Mouse (Mus musculus) cerebellum, adult 11 months (tissue): ENCODE data around the gene Cpm.
"Not testable (repeated sequence)": the region's sequence is repeated elsewhere in the genome, so short reads cannot be mapped to it uniquely, and the experiment has no call there.

Experiments
- DNase-seq: peaks from one replicate; pipeline ENCODE4 v3.0.0; 2022

The Cpm gene

GRCm38 (mm10) chr10:117726888-117727385, 97.6 kb downstream of the Cpm start:
- DNase-seq: no peak

- no peak for DNase-seq
These were observed 98.3 kb downstream of the Cpm start for GRCm38 (mm10) chr10:117727518-117728110.

- no peak for DNase-seq
These were observed 99.3 kb downstream of the Cpm start for GRCm38 (mm10) chr10:117728574-117728973.

- no peak for DNase-seq
These were observed 100.0 kb downstream of the Cpm start for GRCm38 (mm10) chr10:117729139-117729814.

- no peak for DNase-seq
These were observed 100.8 kb downstream of the Cpm start for GRCm38 (mm10) chr10:117730140-117730539.

GRCm38 (mm10) chr10:117730637-117731203, 101.4 kb downstream of the Cpm start:
- no peak for DNase-seq

GRCm38 (mm10) chr10:117731244-117732101, 102.2 kb downstream of the Cpm start:
- no peak for DNase-seq

- DNase-seq: no peak
These were observed 102.9 kb downstream of the Cpm start for GRCm38 (mm10) chr10:117732184-117732583.

- no peak for DNase-seq
These were observed 103.8 kb downstream of the Cpm start for GRCm38 (mm10) chr10:117732962-117733592.

- not testable (repeated sequence) for DNase-seq
These were observed 104.3 kb downstream of the Cpm start for GRCm38 (mm10) chr10:117733626-117734025.

- DNase-seq: not testable (repeated sequence)
These were observed 105.0 kb downstream of the Cpm start for GRCm38 (mm10) chr10:117734104-117734852.

- DNase-seq: not testable (repeated sequence)
These were observed 106.1 kb downstream of the Cpm start for GRCm38 (mm10) chr10:117735396-117735795.

- no peak for DNase-seq
These were observed 107.3 kb downstream of the Cpm start for GRCm38 (mm10) chr10:117736573-117736972.
